Mouse (Mus musculus): Measurements from ENCODE around the gene Gm10160. TPM values are rescaled to one million over a fixed set of nuclear protein-coding genes. Genes with fewer than 3 reads are reported as not detected.

The Gm10160 gene
- polyA plus RNA-seq, 1 experiment from 2014 or later, result not detected

GRCm38 (mm10) chr7:81854568-81855307, 856 bp downstream of the Gm10160 start:
- Histone ChIP-seq H3K27ac (replicated peaks) (no peak overlapping the region), H3K36me3 (replicated peaks) (no peaks in the 10 kb centered on the region), H3K4me3 (no peak overlapping the region), H3K4me1 (peaks cover 20% of the 10 kb centered on the region), H3K27me3 (replicated peaks; ENCODE audit: low read depth, poor library complexity, severe bottlenecking) (peaks cover 40% of the 10 kb centered on the region), H3K9me3 (no peaks in the 10 kb centered on the region)
- WGBS, result 82% methylated on average over 8 of the region's 8 CpGs
- DNase-seq (ENCODE audit: low spot score), result no peak

DNA sequence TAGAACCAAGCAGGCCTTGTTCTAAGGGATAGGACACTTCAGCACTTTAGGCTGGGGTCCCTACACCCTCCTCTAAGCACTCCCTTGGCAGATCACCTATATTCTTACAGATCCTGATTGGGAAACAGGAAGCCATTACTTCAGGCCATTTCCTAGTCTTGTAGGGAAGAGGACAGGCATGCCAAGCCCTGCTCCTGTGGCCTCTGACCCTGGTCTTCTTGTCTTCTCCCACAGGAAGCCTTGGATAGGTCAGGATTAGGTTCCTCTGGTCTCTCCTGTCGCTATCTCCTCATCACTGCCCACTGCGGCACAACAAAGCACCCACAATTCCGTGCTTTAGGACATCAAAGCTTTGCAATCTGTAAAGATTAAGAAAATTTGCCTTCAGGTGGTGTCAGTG, 3.9 kb downstream of the Gm10160 start:
- no peak for DNase-seq (ENCODE audit: low spot score)
- Histone ChIP-seq H3K4me1 (peaks cover 17% of the 10 kb centered on the region), H3K9me3 (no peaks in the 10 kb centered on the region), H3K36me3 (replicated peaks) (no peaks in the 10 kb centered on the region), H3K4me3 (no peak overlapping the region), H3K27ac (replicated peaks) (no peak overlapping the region), H3K27me3 (replicated peaks; ENCODE audit: low read depth, poor library complexity, severe bottlenecking) (peaks cover 9% of the 10 kb centered on the region)
- 72% methylated on average over 3 of the region's 3 CpGs for WGBS

DNA sequence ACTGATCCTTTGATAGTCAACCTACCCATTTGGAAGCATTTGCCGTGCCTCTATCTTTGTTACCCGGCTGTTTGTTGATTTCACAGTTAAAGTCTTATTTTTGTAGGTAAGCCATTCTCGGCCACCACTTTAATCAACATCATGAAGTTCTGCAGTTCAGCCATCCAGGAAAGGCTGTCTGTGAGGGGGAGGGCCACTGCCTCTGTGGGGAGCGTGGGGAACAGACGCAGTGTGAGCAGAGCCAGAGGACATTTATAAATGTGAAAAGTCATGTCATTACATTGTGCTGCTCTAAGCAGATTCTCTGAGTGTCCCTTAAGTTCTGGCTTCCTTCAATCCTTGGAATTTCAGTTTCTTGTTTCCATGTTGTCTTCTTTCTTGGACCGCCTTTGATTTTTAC, 5.4 kb downstream of the Gm10160 start:
- Histone ChIP-seq H3K27ac (replicated peaks) (no peak overlapping the region), H3K27me3 (replicated peaks; ENCODE audit: low read depth, poor library complexity, severe bottlenecking) (no peaks in the 10 kb centered on the region), H3K4me1 (peaks cover 26% of the 10 kb centered on the region), H3K36me3 (replicated peaks) (no peaks in the 10 kb centered on the region), H3K4me3 (no peak overlapping the region), H3K9me3 (no peaks in the 10 kb centered on the region)
- WGBS, result 92% methylated on average over 6 of the region's 6 CpGs
- no peak for DNase-seq (ENCODE audit: low spot score)

- no peaks in the 10 kb centered on the region for H3K9me3 ChIP-seq
- H3K36me3 ChIP-seq (replicated peaks), result no peaks in the 10 kb centered on the region
- WGBS, result 91% methylated on average over 7 of the region's 7 CpGs
- H3K27me3 ChIP-seq (replicated peaks; ENCODE audit: low read depth, poor library complexity, severe bottlenecking), result no peaks in the 10 kb centered on the region
- peaks cover 31% of the 10 kb centered on the region for H3K4me1 ChIP-seq
- H3K27ac ChIP-seq (replicated peaks), result no peak overlapping the region
- no peak for DNase-seq (ENCODE audit: low spot score)
- no peak overlapping the region for H3K4me3 ChIP-seq
Observed at GRCm38 (mm10) chr7:81849633-81850032, 6.0 kb downstream of the Gm10160 start.

GRCm38 (mm10) chr7:81849214-81849613, 6.4 kb downstream of the Gm10160 start:
- no peak for DNase-seq (ENCODE audit: low spot score)
- peaks cover 31% of the 10 kb centered on the region for H3K4me1 ChIP-seq
- 90% methylated on average over 5 of the region's 5 CpGs for WGBS
- no peaks in the 10 kb centered on the region for H3K36me3 ChIP-seq (replicated peaks)
- no peak overlapping the region for H3K27ac ChIP-seq (replicated peaks)
- no peak overlapping the region for H3K4me3 ChIP-seq
- no peaks in the 10 kb centered on the region for H3K27me3 ChIP-seq (replicated peaks; ENCODE audit: low read depth, poor library complexity, severe bottlenecking)
- H3K9me3 ChIP-seq, result no peaks in the 10 kb centered on the region

DNA sequence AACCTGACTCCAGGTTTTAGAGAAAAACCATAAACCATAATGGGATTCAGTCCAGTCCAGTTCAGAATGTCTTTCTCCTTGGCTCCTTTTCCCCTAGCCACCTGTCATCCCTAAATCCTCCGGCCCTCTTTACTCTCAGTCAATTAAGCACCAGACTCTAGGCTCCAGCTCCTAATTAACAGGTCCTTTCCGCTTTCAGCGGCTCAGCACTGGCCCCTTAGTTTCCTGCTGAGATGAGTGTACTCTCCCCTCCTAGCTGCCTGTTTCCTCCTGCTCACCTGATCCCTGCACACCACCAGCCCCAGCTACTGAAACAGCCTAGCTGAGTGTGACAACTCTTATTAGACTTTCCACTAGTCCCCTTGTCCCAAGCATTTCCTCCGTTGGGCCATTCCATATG, 7.8 kb downstream of the Gm10160 start:
- whole genome bisulfite sequencing, result 23% methylated on average over 4 of the region's 4 CpGs
- no peak for DNase-seq (ENCODE audit: low spot score)
- Histone ChIP-seq H3K4me1 (peaks cover 31% of the 10 kb centered on the region), H3K9me3 (no peaks in the 10 kb centered on the region), H3K27me3 (replicated peaks; ENCODE audit: low read depth, poor library complexity, severe bottlenecking) (no peaks in the 10 kb centered on the region), H3K4me3 (no peak overlapping the region), H3K27ac (replicated peaks) (no peak overlapping the region), H3K36me3 (replicated peaks) (no peaks in the 10 kb centered on the region)

DNA sequence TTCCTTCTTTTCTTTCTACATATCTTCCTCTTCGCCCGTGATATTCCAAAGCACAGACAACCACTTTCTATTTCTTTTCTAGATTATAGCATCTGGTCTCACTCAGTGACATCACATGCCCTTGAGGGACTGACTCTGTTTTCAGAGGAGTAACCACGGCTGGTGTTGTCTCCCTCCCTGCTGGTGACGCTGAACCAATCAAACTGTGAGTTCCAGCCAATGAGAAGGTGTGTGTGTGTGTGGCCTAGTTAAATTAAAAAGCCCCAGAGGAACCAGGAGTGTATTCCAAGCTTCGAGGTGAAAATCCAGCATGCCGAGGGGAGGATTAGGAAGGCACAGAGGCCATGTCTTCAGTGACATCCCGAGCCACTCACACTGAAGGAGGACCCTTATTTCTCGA, 8.6 kb downstream of the Gm10160 start:
- Histone ChIP-seq H3K27ac (replicated peaks) (no peak overlapping the region), H3K27me3 (replicated peaks; ENCODE audit: low read depth, poor library complexity, severe bottlenecking) (no peaks in the 10 kb centered on the region), H3K4me1 (peaks cover 31% of the 10 kb centered on the region), H3K4me3 (no peak overlapping the region), H3K9me3 (no peaks in the 10 kb centered on the region), H3K36me3 (replicated peaks) (no peaks in the 10 kb centered on the region)
- WGBS, result 34% methylated on average over 8 of the region's 8 CpGs
- DNase-seq (ENCODE audit: low spot score), result no peak

GRCm38 (mm10) chr7:81846008-81846407, 9.6 kb downstream of the Gm10160 start:
- Histone ChIP-seq H3K36me3 (replicated peaks) (no peaks in the 10 kb centered on the region), H3K9me3 (no peaks in the 10 kb centered on the region), H3K4me1 (peaks cover 28% of the 10 kb centered on the region), H3K27ac (replicated peaks) (no peak overlapping the region), H3K4me3 (no peak overlapping the region), H3K27me3 (replicated peaks; ENCODE audit: low read depth, poor library complexity, severe bottlenecking) (no peaks in the 10 kb centered on the region)
- no peak for DNase-seq (ENCODE audit: low spot score)
- 87% methylated on average over 8 of the region's 8 CpGs for WGBS

DNA sequence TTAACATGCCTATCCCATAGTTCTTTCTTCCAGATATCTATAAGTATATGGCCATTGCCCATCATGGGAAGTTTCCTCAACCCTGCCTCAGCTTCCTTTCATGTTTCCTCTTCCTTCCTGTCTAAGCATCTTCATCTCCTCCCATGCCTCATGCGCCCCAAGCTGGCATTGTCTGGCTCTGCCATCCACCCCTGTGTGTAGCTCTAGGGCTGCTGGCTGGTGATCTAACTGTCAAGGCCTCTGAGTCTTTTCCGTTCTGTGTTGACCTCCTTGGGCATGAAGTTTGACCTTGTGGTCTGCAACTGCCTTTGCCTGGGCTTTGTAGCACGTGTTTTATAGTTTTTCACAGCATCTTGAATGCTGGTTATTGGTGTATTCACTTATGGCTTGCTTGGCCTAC, 10.3 kb downstream of the Gm10160 start:
- no peak overlapping the region for H3K27ac ChIP-seq (replicated peaks)
- 78% methylated on average over 3 of the region's 3 CpGs for WGBS

GRCm38 (mm10) chr7:81844801-81845200, 10.8 kb downstream of the Gm10160 start:
- Histone ChIP-seq H3K4me3 (no peak overlapping the region), H3K27ac (replicated peaks) (no peak overlapping the region), H3K9me3 (no peaks in the 10 kb centered on the region), H3K27me3 (replicated peaks; ENCODE audit: low read depth, poor library complexity, severe bottlenecking) (no peaks in the 10 kb centered on the region), H3K4me1 (peaks cover 28% of the 10 kb centered on the region), H3K36me3 (replicated peaks) (no peaks in the 10 kb centered on the region)
- 61% methylated on average over 11 of the region's 11 CpGs for WGBS
- peak; percentile 7 for DNase-seq (ENCODE audit: low spot score)

More for the DNA sequence above, 10.3 kb downstream of the Gm10160 start:
- no peaks in the 10 kb centered on the region for H3K9me3 ChIP-seq
- H3K36me3 ChIP-seq (replicated peaks), result no peaks in the 10 kb centered on the region
- peaks cover 28% of the 10 kb centered on the region for H3K4me1 ChIP-seq
- H3K4me3 ChIP-seq, result no peak overlapping the region
- no peaks in the 10 kb centered on the region for H3K27me3 ChIP-seq (replicated peaks; ENCODE audit: low read depth, poor library complexity, severe bottlenecking)
- peak; percentile 6 for DNase-seq (ENCODE audit: low spot score)

- Histone ChIP-seq H3K36me3 (replicated peaks) (no peaks in the 10 kb centered on the region), H3K27me3 (replicated peaks; ENCODE audit: low read depth, poor library complexity, severe bottlenecking) (no peaks in the 10 kb centered on the region), H3K27ac (replicated peaks) (no peak overlapping the region), H3K4me3 (no peak overlapping the region), H3K4me1 (peaks cover 28% of the 10 kb centered on the region), H3K9me3 (no peaks in the 10 kb centered on the region)
- WGBS, result 76% methylated on average over 8 of the region's 8 CpGs
- DNase-seq (ENCODE audit: low spot score), result peak; percentile 7
Observed at GRCm38 (mm10) chr7:81843903-81844302, 11.7 kb downstream of the Gm10160 start.

DNA sequence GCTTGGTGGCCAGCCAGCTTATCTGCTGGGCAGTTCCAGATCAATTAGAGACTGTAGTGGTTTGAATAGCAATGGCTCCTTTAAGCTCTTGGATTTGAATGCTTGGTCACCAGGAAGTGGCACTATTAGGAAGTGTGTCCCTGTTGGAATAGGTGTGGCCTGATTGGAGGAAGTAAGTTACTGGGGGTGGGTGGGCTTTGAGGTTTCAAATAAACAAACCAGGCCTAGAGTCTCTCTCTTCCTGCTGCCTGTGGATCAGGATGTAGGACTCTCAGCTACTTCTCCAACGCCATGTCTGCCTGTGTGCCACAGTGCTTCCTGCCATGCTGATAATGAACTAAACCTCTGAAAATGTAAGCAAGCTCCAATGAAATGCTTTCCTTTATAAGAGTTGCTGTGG, 12.6 kb downstream of the Gm10160 start:
- Histone ChIP-seq H3K27me3 (replicated peaks; ENCODE audit: low read depth, poor library complexity, severe bottlenecking) (no peaks in the 10 kb centered on the region), H3K4me1 (peaks cover 26% of the 10 kb centered on the region), H3K36me3 (replicated peaks) (no peaks in the 10 kb centered on the region), H3K27ac (replicated peaks) (no peak overlapping the region), H3K9me3 (no peaks in the 10 kb centered on the region), H3K4me3 (no peak overlapping the region)
- no peak for DNase-seq (ENCODE audit: low spot score)
- 75% methylated on average over 1 of the region's 1 CpGs for WGBS

GRCm38 (mm10) chr7:81842141-81842540, 13.5 kb downstream of the Gm10160 start:
- Histone ChIP-seq H3K9me3 (no peaks in the 10 kb centered on the region), H3K27me3 (replicated peaks; ENCODE audit: low read depth, poor library complexity, severe bottlenecking) (no peaks in the 10 kb centered on the region), H3K4me1 (peaks cover 18% of the 10 kb centered on the region), H3K27ac (replicated peaks) (no peak overlapping the region), H3K4me3 (no peak overlapping the region), H3K36me3 (replicated peaks) (no peaks in the 10 kb centered on the region)
- no peak for DNase-seq (ENCODE audit: low spot score)
- WGBS, result 89% methylated on average over 7 of the region's 7 CpGs

Measured in embryonic facial prominence, embryonic 10.5 days (tissue).